Mouse (Mus musculus): ENCODE measurements around the gene AW551984.
A peak's percentile ranks its signal among the peaks of the same experiment; 100 is the strongest.

The AW551984 gene

DNA sequence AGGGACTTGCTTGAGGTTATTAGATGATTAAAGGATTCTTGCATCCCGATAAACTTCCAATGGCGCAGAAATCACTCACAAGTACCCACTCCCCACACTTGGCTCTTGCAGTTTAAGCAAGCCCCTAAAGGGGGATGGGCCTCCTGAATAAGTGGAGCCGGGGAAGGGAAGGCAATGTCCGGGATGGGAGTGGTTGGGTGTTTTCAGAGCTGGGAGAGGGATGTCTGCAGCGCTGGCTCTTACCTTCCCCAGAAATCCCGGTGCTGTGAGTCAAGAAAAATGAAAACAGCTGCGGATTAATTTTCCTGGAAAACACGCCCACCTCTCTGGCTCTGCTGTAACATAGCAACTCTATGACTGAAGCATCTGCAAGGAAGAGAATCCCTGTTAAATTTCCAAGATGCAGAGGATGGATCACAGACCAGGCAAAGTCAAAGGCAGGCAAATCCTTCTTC is at the start of gene AW551984:
TSS of gene AW551984 (minus strand) at position 405 of the 455 bp plus-strand sequence.
- DNase-seq (ENCODE audit: low spot score in 2 of 2): peak in 1 of 2 experiments; percentile 4

DNA sequence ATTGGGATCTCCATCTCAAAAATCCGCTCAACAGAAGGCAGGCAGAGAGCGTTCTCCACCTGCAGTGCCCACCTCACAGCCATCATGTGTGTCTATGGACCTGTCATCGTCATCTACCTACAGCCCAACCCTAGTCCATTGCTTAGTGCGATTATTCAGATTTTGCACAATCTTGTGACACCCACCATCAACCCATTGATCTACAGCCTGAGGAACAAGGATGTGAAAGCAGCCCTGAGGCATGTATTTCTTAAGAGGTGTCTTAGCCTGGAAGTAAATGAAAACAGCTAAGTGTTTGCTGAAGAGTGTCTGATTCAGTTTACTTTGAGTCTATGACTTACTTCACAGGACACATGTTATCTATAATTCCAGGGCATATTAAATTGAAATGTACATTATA is 43.2 kb upstream of the AW551984 start:
- DNase-seq (ENCODE audit: low spot score in 2 of 2): no peak

DNA sequence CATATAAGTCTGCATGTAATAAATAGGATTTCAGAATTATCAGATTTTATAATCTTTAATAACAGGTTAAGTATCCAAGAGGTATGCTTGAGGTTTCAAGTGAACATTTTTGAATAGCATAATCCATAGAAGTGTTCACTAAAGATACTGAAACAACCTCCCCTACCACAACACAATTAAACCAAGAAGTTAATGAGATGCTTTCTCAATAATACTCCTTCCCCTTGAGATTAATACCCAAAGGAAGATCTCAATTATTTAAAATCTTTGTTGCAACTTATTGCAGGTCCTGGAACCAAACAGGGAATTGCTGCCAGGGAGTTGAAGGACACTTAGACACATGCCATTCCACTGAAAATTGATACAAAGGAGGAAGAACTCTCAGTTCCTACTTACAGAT is 40.6 kb upstream of the AW551984 start, which contains the start of gene Olfr961:
TSS of gene Olfr961 (plus strand) at position 301 of the 400 bp plus-strand sequence.
- no peak for DNase-seq (ENCODE audit: low spot score in 2 of 2)

DNA sequence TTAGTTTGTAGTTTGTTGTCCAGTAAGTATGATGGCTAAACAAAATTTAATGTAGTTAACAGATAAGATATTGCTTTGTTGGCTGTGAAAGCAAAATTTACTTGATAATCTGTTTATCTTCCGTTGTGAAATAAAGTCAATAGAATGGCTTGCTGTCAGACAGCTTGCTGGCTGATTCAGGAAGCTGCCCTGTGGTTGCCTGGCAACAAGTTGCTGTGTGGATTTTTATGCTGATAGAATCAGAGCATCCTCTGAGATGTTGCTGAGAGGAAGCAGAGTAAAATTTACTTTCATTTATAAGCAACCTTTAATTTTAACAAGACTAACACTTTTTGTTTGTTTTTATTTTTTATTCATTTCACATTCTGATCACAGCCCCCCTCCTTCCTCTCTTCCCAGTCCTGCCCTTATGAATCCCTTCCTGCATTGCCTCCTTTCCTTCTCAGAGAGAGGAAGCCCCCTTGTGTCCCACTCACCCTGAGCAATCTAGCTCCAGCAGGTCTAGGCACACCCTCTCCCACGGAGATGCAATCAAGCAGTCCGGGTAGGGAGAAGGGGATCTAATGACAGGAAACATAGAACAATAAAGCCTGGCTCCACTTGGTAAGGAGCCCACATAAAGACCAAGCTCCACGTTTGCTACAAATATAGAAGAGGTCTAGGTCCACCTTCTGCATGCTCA is 29.9 kb upstream of the AW551984 start:
- DNase-seq (ENCODE audit: low spot score in 2 of 2): no peak

DNA sequence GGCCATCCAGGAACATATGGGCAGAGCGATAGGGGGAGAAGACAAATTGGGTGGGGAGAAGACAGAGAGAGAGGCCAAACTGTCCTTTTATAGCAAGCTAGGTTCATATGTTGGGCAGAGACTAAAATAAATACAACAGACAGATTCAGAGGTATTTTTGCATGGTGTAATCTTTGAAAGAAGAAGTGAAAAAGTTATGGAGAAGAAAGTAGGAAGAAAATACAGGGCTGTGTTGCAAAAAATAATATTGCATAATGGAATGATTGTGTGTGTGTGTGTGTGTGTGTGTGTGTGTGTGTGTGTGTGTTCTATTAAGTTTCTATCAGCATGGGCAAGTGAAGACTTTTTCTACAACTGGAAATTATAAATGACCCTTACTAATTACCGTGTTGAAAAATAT is 24.9 kb upstream of the AW551984 start:
- no peak for DNase-seq (ENCODE audit: low spot score in 2 of 2)

DNA sequence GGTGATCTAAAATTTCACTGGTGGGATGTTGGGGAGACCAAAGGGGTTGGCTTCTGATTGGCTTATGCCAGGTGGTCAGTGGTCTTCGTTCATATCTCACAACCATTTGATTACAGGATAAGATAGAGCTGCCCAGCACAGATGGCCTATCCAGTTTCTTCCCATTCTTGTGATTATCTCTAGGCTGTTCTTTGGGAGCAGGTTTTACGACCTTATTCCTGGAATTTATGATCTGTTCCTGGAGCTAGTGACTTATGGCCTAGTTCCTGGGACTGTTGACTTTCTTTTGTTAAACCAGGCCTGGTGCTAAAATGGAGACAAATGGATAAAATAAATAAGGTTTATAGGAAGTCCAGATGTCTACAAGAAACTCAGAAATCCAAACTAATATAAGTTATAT is 20.5 kb upstream of the AW551984 start:
- no peak for DNase-seq (ENCODE audit: low spot score in 2 of 2)

DNA sequence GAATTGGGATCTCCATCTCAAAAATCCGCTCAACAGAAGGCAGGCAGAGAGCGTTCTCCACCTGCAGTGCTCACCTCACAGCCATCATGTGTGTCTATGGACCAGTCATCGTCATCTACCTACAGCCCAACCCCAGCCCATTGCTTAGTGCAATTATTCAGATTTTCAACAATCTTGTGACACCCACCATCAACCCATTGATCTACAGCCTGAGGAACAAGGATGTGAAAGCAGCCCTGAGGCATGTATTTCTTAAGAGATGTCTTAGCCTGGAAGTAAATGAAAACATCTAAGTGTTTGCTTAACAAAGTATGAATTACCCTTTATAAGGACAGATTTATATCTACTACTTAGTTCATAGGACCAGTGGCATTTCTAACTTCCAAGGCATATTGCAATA is 19.6 kb upstream of the AW551984 start:
- DNase-seq (ENCODE audit: low spot score in 2 of 2): no peak

DNA sequence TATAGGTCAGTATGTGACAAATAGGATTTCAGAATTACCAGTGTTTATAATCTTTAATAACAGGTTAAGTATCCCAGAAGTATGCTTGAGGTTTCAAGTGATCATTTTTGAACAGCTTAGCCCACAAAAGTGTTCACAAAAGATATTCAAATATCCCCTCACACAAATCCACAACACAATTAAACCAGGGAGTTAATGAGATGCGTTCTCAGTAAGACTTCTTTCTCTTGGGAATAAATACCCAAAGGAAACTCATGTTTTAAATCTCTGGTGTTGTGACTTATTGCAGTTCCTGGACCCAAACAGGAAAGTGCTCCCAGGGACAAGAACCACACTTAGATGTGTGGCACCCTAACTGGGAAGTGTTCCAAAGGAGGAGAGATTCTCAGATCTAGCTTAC is 16.9 kb upstream of the AW551984 start, which contains the start of gene Olfr960:
TSS of gene Olfr960 (plus strand) at position 301 of the 400 bp plus-strand sequence.
- no peak for DNase-seq (ENCODE audit: low spot score in 2 of 2)

DNA sequence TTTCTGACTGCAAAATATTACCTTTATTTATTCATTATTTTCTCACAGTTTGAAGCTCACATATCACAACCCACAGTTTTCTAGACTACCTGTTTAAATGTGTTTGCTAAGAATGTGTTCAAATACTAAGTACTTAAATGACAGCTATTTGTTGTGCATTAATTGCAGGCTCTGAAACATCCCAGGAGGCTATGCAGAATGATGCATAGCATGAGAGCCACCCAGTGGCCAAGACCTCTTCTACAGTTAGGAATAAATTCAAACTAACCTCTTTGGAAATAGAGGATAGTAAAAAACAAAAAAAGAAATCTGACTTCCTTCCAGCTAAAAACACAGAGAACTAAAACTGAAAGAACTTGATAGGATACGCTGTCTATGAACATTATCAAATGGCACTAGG is 7.8 kb upstream of the AW551984 start:
- DNase-seq (ENCODE audit: low spot score in 2 of 2): peak in 1 of 2 experiments; percentile 15

DNA sequence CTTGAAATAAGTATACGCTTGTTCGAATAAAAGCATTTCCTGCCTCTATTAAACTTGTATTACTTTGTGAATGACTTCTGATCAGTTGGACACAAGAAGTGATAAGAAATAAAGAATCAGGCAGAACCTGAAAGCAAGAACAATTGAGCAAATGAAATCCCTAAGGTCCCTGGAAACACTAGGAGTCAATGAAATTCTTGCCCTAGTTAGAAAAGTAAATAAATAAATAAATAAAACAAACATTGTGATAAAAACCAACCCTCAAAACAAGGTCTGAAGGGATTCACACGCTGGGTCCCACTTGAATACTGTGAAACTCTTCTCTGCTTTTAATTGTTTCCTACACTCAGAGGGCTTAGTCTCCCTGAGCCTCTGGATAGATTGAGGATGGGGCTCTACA is 6.2 kb upstream of the AW551984 start, which contains the start of gene Olfr148:
TSS of gene Olfr148 (plus strand) at position 301 of the 400 bp plus-strand sequence.
- DNase-seq (ENCODE audit: low spot score in 2 of 2): no peak

DNA sequence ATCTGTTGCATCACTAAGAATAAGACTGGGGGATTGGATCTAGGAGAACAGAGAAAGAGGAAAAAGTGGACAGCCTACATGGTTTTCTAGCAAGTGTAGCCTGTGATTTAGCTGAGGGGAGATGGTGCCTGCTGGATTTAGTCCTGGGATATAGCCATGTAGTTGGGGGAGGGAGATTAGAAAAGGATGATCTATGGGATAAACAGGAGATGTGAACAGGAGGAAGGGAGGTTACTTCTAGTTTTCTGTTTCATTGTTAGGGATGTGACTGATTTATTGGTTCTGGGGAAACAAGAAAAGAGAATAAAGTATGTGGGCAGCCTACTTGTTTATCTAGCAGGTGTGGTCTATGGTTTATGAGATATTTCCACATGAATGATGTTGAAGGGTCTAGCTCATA is 4.3 kb upstream of the AW551984 start:
- DNase-seq (ENCODE audit: low spot score in 2 of 2): no peak

DNA sequence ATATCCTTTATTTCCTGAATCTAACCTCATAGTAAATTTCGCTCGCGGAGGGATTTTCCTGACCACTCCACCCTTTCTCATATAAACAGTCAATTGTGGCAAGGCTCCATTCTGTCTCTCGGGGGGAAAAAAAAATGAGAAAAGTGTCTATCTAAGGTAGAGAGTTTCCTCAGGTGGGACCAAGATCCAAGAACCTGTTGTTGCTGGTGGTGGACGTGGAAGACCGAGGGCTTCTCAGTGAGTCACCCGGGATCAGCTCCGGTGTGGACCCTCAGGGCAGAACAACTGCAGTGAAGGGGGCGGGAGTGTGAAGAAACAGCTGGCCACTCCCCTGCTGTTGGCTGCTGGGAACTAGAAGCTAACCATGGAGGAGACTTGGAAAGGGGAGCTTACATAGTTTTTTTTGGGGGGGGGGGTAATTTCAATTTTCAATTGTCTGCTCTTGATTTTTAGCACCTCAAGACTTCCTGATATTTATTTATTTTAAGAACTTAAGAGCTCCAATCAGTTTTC is 814 bp downstream of the AW551984 start:
- no peak for DNase-seq (ENCODE audit: low spot score in 2 of 2)

DNA sequence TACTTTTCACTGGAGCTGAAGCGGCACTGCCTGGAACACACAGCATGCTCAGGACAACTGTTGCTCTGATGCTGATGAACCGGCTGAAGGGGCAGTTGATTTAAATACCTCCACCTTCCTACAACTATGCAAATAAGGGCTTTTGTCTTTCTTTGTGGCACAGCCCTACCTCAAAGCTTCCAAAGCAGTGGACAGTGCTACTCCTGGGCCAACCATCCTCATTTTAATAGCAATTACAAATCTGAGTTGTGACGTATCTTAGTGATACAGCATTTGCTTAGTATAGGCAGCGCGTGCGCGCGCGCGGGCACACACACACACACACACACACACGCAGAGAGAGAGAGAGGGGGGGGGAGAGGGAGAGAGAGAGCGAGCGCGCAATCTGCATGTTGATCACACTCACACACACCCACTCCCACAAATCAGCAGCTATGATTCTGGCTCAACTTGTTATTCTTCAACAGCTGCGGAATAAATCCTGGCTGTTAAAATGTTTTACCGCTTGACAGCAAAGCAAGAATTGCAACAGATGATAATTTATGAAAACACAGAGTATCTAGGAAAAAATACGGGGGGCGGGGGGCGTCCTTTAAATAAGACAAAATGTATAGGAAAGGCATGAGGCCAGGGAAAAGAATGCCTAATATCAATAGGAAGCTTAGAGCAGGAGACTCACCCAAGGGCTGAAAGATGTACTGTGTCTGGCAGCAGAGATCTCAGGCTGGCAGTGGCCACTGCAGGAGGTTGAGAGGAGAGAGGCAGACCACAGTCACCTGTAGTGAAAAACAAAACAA is 1.5 kb downstream of the AW551984 start:
- peak; percentile 3 to 6 for DNase-seq (ENCODE audit: low spot score in 2 of 2)

DNA sequence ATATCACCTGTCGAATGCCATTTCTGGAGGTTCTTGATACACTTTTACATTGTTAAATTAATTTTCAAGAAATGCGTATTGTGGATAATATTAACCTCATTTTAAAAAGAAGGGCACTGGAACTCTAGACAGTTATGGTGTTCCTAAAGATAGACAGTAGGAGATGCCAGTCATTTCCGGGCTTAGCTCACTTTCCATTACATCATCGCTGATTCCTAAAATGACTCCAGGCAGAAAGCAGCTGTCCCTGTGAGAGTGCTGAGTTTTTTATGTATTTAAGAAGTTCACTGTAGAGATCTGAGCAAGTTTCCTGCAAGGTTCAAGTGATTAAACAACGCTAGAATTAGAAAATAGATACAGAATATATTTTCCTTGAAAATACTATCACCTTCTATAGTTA is 27.2 kb downstream of the AW551984 start:
- no peak for DNase-seq (ENCODE audit: low spot score in 2 of 2)

DNA sequence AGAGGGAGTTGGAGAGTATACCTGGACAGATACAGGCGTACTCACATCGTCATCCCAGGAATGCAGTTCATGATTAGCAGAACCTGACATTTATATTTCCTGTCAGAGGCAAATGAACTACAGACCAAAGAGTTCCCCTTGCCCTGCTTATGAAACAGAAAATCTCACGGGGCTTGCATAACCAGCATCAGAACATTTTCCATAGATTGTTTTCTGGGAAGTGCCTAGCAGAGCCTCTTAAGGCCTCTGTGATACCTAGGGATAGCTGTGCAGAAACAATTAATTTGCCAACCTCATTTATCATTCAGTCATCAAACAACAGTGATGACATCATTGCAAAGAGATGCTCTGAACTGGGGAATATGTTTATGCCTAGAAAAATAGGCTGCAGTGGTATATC is 28.7 kb downstream of the AW551984 start, which contains the start of gene Olfr959:
TSS of gene Olfr959 (minus strand) at position 101 of the 400 bp plus-strand sequence.
- DNase-seq (ENCODE audit: low spot score in 2 of 2): no peak

DNA sequence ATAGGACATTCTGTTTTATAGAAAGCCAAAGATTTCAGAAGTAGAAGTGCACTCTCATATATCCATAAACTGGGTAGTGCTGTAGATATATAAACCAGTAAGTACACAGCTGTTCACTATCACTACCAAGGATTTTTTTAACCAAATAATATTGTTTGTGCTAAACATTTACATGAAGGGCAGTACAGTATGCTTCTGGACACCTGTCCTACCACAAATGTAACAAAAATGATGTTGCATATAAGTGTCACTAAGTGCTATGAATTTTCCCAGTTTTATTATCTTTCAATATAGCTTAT is 45.9 kb downstream of the AW551984 start:
- DNase-seq (ENCODE audit: low spot score in 2 of 2): no peak

DNA sequence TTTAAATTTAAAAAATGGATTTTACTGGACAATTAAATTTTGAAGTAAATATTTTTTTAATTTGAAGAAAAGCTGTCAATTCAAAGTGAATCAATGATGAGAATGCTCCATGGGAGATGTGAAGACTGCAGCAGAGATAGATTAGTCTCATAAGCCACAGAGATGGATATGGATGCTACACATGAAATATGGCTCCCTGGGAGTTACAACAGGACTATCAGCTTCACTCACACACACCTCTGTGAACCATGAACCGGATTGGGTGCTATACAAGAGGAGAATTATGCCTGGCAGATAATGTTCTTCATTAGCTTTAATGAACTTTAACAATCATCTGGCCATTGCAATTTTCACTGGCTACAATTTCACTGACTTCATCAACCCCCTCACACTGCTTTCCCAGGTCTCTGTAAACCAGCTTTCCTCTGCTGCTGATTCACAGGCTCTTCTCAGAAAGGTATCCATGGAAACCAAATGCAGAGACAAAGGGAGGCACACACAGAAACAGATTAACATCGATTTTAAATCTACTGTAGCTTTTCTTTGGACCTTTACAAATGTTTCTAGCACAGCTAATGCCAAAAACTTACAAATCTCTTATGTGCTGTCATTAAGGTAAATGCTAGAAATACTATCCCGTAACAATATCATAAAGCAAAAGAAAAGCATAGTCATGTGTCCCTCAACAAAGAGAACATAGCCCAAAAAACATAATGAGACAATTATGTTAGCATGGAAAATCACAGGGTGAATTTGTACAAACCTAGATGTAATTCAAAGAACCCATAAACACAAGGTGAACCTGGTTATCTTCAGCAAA is 46.5 kb downstream of the AW551984 start:
- DNase-seq (ENCODE audit: low spot score in 2 of 2): no peak

DNA sequence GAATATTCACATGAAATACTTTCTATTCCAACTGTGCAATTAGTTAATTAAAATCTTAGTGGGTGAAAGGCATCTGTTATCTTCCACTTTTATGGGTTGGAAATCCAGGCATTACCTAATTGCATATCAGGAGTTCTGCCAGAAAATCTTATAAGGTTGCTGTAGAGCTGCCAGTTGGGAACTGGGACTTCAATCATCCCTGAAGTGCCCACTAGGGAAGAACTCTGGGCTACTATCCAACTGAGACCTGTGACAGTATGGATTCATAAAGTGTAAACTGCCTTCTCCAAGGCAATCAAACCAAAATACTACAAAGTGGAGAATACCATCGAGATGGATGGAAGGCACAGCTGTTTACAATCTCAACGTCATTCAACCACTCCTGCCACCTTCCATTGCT is 50.3 kb downstream of the AW551984 start, which contains the start of gene Olfr958:
TSS of gene Olfr958 (minus strand) at position 109 of the 400 bp plus-strand sequence.
- no peak for DNase-seq (ENCODE audit: low spot score in 2 of 2)

DNA sequence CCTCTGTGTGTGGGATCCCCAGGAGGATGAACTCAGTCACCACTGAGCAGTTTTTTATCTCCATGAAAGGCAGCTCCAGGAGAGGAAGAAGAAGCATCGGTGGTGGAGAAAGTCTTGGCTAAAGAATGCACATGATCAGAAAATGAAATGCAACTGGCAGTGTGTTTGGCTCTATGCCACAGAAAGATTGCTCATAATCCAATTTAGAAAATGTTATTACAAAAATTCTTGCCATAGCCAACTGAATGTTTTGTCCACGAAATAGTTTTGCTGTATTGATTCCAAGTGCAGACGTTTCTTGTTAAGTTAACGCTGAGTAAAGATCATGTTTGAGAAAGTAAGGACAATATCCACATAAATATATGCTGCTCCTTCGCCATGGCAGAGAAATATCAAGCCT is 53.4 kb downstream of the AW551984 start:
- DNase-seq (ENCODE audit: low spot score in 2 of 2): no peak

Measured in frontal cortex, postnatal 25 days (tissue).